Mouse (Mus musculus): ENCODE results near the gene B3gnt7. TPM values are rescaled to one million over a fixed set of nuclear protein-coding genes. Genes with fewer than 3 reads are reported as not detected.

Gene B3gnt7
- total RNA-seq, 2 experiments from 2014 or later, result 0.84 to 1.3 TPM

DNA sequence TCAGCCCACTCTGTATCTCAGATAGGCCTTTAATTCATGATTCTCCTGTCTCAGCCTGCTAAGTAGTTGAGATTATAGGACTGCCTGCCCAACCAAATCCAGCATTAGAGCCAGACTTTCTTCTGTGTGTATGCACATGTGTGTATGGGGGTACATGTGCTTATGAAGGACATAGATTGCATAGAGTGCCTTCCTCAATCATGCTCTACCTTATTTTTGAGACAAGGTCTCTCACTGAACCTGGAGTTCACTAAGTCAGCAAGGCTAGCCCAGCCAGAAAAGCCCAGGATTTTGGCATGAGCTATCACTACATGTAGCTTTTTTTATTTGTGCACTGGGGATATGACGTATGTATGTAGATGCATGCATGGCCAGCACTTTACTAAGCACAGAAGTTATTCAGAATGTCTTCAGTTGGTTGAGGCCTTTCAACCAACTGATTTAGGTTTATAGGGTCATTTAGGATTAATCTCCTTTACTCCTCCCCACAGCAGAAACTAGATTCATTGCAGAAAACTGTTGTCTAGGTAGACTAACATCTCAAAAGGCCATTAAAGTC lies 40.5 kb downstream of the B3gnt7 start:
- intact Hi-C loops (cut with DNase I), result no loop called here

DNA sequence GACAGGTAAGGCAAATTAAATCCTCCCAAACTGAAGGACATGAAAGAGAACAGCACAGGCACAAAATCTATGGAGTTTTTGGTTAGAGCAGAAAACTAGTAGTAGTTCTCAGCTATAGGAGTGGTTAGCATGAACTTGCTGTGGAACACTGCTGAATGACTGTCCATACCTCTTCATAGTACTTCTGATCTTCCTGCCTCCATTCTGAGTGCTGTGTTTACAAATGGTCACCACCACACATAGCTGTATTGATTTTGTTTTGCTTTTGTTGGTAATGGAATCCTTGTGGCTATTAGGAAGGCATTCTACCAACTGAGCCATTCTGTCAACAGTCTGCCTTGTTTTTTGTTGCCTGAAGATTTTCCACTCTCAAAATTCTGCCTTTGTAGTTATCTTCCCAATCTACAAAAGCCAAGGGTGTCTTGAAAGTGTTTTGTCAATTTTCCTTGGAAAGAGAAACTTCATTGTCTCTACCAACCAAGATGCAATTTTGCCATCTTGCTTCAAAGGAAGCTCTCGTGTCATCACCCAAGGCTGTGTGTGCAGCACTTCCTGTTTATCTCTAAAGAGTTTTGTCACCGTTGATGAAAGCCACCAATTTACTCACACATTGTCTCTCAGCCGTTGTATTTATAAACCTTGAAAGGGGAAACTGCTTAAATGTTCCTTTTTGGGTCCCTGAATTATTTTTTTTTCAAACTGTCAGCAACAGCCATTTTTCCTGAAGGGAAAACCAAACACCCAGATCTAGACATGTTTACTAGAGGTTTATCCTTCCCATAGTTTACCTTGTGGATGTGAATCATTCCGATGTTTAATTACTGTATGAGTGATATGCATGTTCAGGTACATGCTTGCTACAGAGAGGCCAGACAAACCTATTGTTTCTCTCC lies 41.6 kb downstream of the B3gnt7 start:
- intact Hi-C loops (cut with DNase I), result no loop called here
- DNase-seq (ENCODE audit: low spot score in 2 of 2), result no peak

More for the DNA sequence above, 40.5 kb downstream of the B3gnt7 start:
- DNase-seq (ENCODE audit: low spot score in 2 of 2), result no peak

DNA sequence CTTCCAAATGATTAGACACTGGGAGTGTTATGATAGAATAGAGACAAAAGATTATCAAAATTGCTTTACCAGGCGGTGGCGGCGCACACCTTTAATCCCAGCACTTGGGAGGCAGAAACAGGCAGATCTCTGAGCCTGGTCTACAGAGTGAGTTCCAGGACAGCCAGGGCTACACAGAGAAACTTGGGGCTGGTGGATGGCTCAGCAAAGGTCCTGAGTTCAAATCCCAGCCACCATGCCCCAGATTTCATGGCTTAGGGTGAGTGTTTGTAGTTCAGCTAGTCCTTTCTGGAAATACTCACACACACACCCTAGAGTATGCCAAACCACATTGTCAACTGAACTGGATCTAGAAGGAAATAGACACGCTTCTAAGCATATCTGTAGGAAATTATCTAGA lies 42.4 kb downstream of the B3gnt7 start:
- DNase-seq (ENCODE audit: low spot score in 2 of 2), result no peak
- intact Hi-C loops (cut with DNase I), result no loop called here

DNA sequence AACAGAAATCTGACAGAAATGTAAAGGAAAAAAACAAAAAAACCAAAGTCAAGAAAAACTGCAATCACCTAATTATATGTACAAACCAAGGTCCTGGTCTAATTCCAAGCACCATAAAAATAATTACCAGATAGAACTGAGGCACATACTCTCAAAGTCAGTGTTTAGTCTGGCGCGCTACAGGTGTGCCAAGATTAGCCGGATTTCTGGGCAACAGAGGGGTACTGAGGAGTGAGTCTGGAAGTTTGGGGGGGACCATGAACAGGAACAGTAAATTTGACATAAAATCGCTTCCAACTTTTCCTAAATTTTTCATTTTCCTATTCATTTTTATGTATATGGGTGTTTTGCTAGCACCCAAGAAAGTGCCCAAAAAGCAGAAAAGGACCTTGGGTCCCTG lies 43.3 kb downstream of the B3gnt7 start:
- DNase-seq (ENCODE audit: low spot score in 2 of 2), result no peak
- intact Hi-C loops (cut with DNase I), result no loop called here

DNA sequence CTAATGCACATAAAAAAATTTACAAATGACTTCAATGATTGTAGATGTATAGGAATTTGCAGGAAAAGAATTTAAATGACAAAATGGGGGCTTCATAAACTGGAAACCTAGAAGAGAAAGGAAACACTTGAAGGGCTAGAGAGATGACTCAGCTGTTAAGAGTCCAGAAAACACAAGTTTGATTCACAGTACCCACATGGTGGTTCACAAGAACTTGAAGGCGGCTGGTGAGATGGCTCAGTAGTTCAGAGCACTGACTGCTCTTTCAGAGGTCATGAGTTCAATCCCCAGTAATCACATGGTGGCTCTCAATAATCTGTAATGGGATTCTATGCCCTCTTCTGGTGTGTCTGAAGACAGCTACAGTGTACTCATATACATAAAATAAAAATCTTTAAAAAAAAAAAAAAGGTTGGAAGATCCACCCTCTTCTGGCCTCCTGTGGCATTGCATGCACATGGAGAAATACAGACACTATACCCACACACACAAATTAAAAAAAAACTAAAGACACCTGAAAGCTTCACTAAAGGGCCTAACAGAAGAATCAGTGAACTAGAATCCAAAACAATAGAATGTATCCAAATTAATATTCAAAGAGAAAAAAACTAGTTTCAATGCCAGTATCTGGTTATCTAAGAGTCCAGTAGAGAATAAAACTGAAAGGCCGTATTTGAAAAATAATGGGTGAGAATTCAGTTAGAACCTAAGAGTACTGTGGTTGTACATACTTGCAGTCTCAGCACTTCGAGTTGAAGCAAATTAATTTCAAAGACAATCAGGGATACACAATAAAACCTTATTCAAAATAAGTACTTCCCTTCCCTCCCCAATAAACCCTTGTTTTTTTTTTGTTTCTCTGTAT lies 44.5 kb downstream of the B3gnt7 start:
- intact Hi-C loops (cut with DNase I), result no loop called here
- DNase-seq (ENCODE audit: low spot score in 2 of 2), result no peak

DNA sequence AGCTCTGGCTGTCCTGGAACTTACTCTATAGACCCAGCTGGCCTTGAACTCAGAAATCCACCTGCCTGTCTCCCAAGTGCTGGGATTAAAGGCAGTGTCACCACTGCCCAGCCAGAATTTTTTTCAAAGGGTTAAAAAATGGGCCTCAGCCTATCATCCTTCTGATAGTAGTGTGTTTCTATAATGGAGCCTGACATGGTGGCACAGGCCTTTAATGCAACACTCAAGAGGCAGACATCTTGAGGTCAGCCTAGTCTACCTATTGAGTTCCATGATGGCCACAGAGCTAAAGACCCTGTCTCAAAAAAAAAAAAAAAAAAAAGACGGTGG lies 45.0 kb downstream of the B3gnt7 start:
- DNase-seq (ENCODE audit: low spot score in 2 of 2), result no peak
- intact Hi-C loops (cut with DNase I), result no loop called here

DNA sequence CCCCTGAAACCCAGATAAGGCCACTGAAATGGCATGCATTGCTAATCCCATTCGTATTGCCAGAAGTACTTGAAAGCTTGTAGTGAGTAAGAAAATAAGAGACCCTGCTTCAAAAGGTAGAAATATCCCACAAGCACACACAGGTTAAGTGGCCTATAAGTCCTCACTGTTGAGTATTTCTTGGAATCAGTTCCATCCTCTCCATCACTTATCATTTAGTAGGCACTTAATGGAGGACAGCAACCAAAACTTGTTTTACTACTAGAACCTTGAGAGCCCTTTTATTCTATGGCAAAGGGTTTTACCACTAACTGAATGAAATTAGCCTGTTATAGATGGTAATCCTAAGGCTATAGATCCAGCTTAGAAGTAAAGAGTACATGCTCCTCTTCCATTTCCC lies 45.5 kb downstream of the B3gnt7 start:
- DNase-seq (ENCODE audit: low spot score in 2 of 2), result no peak
- intact Hi-C loops (cut with DNase I), result no loop called here

DNA sequence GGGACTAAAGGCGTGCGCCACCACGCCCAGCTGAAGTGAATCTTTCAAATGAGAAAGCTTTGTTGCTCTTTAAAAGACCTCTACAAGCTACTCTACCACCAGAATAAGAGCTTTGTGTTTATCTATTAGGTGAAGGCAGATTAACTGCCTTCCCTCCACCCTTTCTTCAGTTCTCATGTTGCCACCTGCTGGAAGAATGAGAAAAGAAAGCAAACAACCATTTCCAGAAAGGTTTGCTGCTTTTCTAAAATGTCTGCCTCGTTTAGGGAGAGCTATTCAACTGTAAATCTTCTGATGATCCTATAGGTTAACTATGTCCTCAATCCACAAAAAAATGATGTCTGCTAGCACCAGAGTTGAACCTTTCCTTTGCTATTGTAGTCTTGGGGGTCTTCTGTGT lies 46.2 kb downstream of the B3gnt7 start:
- no peak for DNase-seq (ENCODE audit: low spot score in 2 of 2)
- intact Hi-C loops (cut with DNase I), result no loop called here

DNA sequence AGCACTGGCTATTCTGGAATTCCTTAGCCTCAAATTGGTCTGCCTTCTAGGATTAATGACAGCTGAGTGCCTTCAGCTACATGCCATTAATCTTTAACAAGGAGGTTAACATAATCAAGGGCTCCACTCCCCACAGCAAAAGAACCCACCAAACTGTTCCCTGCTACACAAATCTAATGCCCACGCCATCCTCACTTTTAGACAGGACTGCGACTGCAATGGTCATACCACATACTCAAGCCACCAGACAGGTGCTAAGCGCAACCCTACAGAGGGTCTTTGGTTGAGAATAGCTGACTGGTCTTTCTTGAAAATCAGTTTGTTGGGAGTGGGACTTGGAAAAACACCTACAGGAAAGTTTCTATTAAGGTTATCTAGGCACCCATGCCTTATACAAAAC lies 46.6 kb downstream of the B3gnt7 start:
- DNase-seq (ENCODE audit: low spot score in 2 of 2), result no peak
- intact Hi-C loops (cut with DNase I), result no loop called here

DNA sequence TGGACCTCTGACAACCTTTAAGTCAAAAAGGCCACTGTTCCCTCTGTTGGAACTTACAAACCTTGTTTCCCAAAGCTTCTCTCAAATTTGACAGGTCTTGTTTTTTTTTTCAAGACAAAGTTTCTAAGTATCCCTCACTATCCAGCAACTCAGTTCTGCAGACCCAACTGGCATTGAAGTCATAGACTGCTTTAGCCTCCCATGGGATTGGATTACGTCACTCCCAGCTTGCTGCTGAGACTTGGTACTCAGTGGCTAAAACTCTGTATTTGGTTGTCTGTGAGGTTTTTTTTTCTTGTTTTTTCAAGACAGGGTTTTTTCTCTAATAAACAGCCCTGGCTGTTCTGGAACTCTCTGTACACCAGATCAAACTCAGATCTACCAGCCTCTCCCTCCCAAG lies 47.1 kb downstream of the B3gnt7 start:
- DNase-seq (ENCODE audit: low spot score in 2 of 2), result no peak
- intact Hi-C loops (cut with DNase I), result loop anchor here (10.0 kb wide), 1 partner anchor 185 kb away; no protein-coding TSS in a partner anchor

DNA sequence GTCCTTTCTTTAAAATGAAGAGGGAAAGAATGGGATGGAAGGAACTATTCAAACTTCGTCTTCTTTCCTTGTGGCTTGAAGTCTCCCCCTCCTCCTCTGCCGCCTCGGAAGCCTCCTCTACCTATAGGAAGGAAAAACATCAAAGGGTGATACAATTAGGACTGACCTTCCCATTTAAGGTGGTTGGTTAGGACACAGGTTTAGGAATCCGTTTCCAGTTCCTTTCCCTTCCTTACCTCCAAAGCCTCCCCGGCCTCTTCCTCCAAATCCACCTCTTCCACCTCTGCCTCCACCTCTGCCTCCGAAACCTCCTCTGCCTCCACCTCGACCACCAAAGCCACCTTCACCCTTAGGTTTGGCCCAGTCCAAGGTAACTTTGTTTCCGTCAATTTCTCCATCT lies 47.9 kb downstream of the B3gnt7 start:
- no peak for DNase-seq (ENCODE audit: low spot score in 2 of 2)
- intact Hi-C loops (cut with DNase I), result loop anchor here (10.0 kb wide), 1 partner anchor 184 kb away; no protein-coding TSS in a partner anchor

DNA sequence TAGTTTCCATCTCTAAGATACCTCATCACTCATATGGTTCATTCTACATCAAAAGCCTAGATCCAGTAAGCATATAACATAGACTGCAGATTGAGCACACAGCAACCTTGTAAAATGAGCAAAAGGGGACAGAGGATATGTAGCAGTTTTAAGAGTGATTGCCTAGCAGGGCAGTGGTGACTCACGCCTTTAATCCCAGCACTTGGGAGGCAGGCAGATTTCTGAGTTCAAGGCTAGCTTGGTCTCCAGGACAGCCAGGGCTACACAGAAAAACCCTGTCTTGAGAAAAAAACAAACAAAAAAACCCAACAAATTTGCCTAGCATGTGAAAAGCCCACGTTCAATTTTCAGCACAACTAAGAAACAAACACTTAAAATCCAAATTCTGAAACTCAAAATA lies 51.6 kb downstream of the B3gnt7 start:
- DNase-seq (ENCODE audit: low spot score in 2 of 2), result no peak
- intact Hi-C loops (cut with DNase I), result loop anchor here (10.0 kb wide), 1 partner anchor 181 kb away; no protein-coding TSS in a partner anchor

Small RNA genes lying within 50 kb of the gene (microRNA-seq; reads per million reads assigned to microRNA genes)
- 45.9 reads per million, percentile 48 among the genes with 10 or more reads in this experiment for gene mmu-mir-3535

Other genes with a start within 250 kb of the B3gnt7 start
- gene Psmd1, start 238.4 kb upstream of the B3gnt7 start, total RNA-seq (2021), result 100 to 1,000 TPM; 106 TPM
- not detected for gene Htr2b, start 190.9 kb upstream of the B3gnt7 start, total RNA-seq (2021)
- gene Gm21972, start 169.2 kb upstream of the B3gnt7 start, total RNA-seq (2021), result 1 to 10 TPM in 1 of 2 experiments, not detected in 1; 3.2 TPM
- 10 to 100 TPM; 34.1 to 46.5 TPM for gene Armc9, start 148.1 kb upstream of the B3gnt7 start, total RNA-seq (2021)
- gene Ncl, start 56.6 kb downstream of the B3gnt7 start, total RNA-seq (2021), result 100 to 1,000 TPM; 132 to 142 TPM
- gene Nmur1, start 123.4 kb downstream of the B3gnt7 start, total RNA-seq (2021), result not detected
- not detected for gene Tex44, start 123.5 kb downstream of the B3gnt7 start, total RNA-seq (2021)
- 100 to 1,000 TPM; 384 TPM for gene Ptma, start 223.9 kb downstream of the B3gnt7 start, total RNA-seq (2021)

All from left cerebral cortex, postnatal 36 days (tissue).